In the genomic region with DNA sequence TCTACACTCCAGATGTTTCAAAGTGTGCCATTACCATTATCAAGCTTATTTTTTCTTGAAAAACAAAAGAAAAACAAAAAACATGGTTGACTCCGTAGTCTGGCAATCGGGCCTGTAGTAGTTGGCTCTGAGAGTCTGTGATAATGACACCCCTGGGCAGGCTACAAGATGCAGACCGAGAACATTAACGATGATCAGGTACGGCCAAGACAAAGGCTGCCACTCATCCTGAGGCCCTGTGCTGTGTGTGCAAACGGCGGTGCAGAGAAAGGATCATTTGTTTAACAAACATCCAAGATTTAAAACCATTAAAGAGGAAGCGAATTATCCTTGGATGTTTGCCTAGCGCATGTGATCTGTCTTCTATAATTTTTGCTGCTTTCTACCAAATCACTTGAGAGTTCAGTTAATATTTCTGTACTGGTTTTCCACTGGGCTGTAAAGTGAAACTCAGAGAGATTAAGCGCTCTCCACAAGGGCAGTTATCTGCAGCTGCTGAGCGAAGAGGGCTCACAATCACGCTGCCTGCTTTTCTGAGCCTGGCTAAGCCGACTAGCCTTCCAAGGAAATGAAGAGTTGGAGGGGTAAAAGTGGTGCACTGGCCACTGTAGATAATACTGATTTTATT, we compare ENCODE assay signal across 12 mouse cellular contexts.
DNase-seq lines count a peak whose midpoint lies in the region; ATAC-seq lines count a peak whose summit lies in the region.
"Had no signal": no experiment of that assay in that cellular context is flagged by ENCODE, and none has a peak within 500 bp of the region (broad histone marks: within the 10 kb centered on the region; RNA-seq: fewer than 3 reads in every experiment).

No protein-coding gene starts in this region.

- H3K27me3 ChIP-seq in embryonic facial prominence, embryonic 12.5 days: no peaks in the 10 kb centered on the region
- no peaks in the 10 kb centered on the region for H3K27me3 ChIP-seq in heart, embryonic 11.5 days (ENCODE audit: control insufficient read depth, insufficient read depth, low read length)
- no peaks in the 10 kb centered on the region for H3K27me3 ChIP-seq in midbrain, embryonic 13.5 days

- no peak overlapping the region for H3K4me3 ChIP-seq in embryonic facial prominence, embryonic 12.5 days
- H3K4me3 ChIP-seq in heart, embryonic 11.5 days (ENCODE audit: low read depth, low read length): no peak overlapping the region
- H3K4me3 ChIP-seq in midbrain, embryonic 13.5 days (replicated peaks): no peak overlapping the region

- H3K4me2 ChIP-seq in embryonic facial prominence, embryonic 12.5 days (replicated peaks): 0 out of 2 replicates have a peak overlapping the region, but pooled peaks have one; percentile 1
- peak overlapping the region; percentile 38 for H3K4me2 ChIP-seq in heart, embryonic 11.5 days
- peak overlapping the region; percentile 20; the same call in 1 of the 2 replicates for H3K4me2 ChIP-seq in midbrain, embryonic 13.5 days (replicated peaks)

- 36% methylated on average over 13 of the region's 13 CpGs for WGBS in embryonic facial prominence, embryonic 12.5 days
- 41% methylated on average over 13 of the region's 13 CpGs for WGBS in heart, embryonic 11.5 days (ENCODE audit: insufficient replicate concordance)
- WGBS in midbrain, embryonic 13.5 days: 44% methylated on average over 13 of the region's 13 CpGs

- DNase-seq in kidney, postnatal 4 days: peak; percentile 9 to 19
- DNase-seq in kidney, adult 18-20 months: no peak
- DNase-seq in embryo, embryonic 10 days (ENCODE audit: low spot score): no peak
- DNase-seq: kidney, adult 9 months; left cerebral cortex, postnatal 4 days; right cerebral cortex, postnatal 25 days had no signal

- H3K36me3 ChIP-seq in embryonic facial prominence, embryonic 12.5 days: no peaks in the 10 kb centered on the region
- no peaks in the 10 kb centered on the region for H3K36me3 ChIP-seq in heart, embryonic 11.5 days (ENCODE audit: control insufficient read depth, insufficient read depth, low read length)
- no peaks in the 10 kb centered on the region for H3K36me3 ChIP-seq in midbrain, embryonic 13.5 days

- no peaks in the 10 kb centered on the region for H3K9me3 ChIP-seq in embryonic facial prominence, embryonic 12.5 days
- H3K9me3 ChIP-seq in heart, embryonic 11.5 days (replicated peaks; ENCODE audit: control insufficient read depth, low read length): no peaks in the 10 kb centered on the region
- no peaks in the 10 kb centered on the region for H3K9me3 ChIP-seq in midbrain, embryonic 13.5 days

- H3K27ac ChIP-seq in embryonic facial prominence, embryonic 12.5 days: 0 out of 2 replicates have a peak overlapping the region, but pooled peaks have one; percentile 36
- H3K27ac ChIP-seq in heart, embryonic 11.5 days (ENCODE audit: low read depth, low read length): peak overlapping the region; percentile 50; the same call in 1 of the 2 replicates
- H3K27ac ChIP-seq in midbrain, embryonic 13.5 days: no peak overlapping the region; the same call in 1 of the 2 replicates

- ATAC-seq in embryonic facial prominence, embryonic 12.5 days (ENCODE audit: insufficient number of reproducible peaks, insufficient read depth, low FRiP score, low TSS enrichment): 0 out of 2 replicates have a peak, but pooled peaks have one; percentile 35
- ATAC-seq in heart, embryonic 11.5 days (replicated peaks; ENCODE audit: insufficient number of reproducible peaks, low FRiP score, low TSS enrichment): no peak
- peak; percentile 71 for ATAC-seq in midbrain, embryonic 13.5 days
- no peak for ATAC-seq in megakaryocyte progenitor cell, adult 5-6 weeks (replicated peaks; ENCODE audit: poor library complexity)
- ATAC-seq in monocyte, adult 5-6 weeks (replicated peaks; ENCODE audit: insufficient number of reproducible peaks, low FRiP score, low TSS enrichment, poor library complexity, severe bottlenecking): no peak
- ATAC-seq: activated CD4-positive, CD25-positive, alpha-beta regulatory T cell, adult 4 months had no signal

- H3K4me1 ChIP-seq in embryonic facial prominence, embryonic 12.5 days: peaks cover 8% of the 10 kb centered on the region
- H3K4me1 ChIP-seq in heart, embryonic 11.5 days (ENCODE audit: control insufficient read depth, insufficient read depth, low read length): peaks cover 8% of the 10 kb centered on the region; the same call in 1 of the 2 replicates
- peaks cover 16% of the 10 kb centered on the region for H3K4me1 ChIP-seq in midbrain, embryonic 13.5 days (replicated peaks)

- H3K9ac ChIP-seq in embryonic facial prominence, embryonic 12.5 days: no peak overlapping the region
- no peak overlapping the region for H3K9ac ChIP-seq in heart, embryonic 11.5 days (ENCODE audit: low read depth, low read length)
- no peak overlapping the region for H3K9ac ChIP-seq in midbrain, embryonic 13.5 days (replicated peaks)

Comparison
In these comparisons a context has a peak if more than half of its experiments do, and no peak if none do; other contexts are left out.
1. DNase-seq: peak in kidney, postnatal 4 days (2 of 2); none in kidney, adult 18-20 months (single experiment) and embryo, embryonic 10 days (single experiment).
2. ATAC-seq: peak in embryonic facial prominence, embryonic 12.5 days (single experiment) and midbrain, embryonic 13.5 days (single experiment); none in heart, embryonic 11.5 days (single experiment), megakaryocyte progenitor cell, adult 5-6 weeks (single experiment) and monocyte, adult 5-6 weeks (single experiment).
3. Peak in every context shown above with its lines, with median percentiles within 50 percentile points of each other: H3K4me2 ChIP-seq.